Mouse (Mus musculus) ES-E14 (cell line): ENCODE results near the gene 9230104L09Rik.

Experiments
- CHD2 ChIP-seq: IDR thresholded peaks from 2 replicates; pipeline ENCODE4 v1.6.1; 2014; ENCODE audit warnings: mild to moderate bottlenecking, low read depth, low read length, inconsistent platforms
- HCFC1 ChIP-seq: IDR thresholded peaks from 2 replicates; pipeline ENCODE4 v1.6.1; 2012; ENCODE audit warnings: low read length, inconsistent platforms, borderline replicate concordance; ENCODE audit not compliant: insufficient read depth
- MAFK ChIP-seq: IDR thresholded peaks from 2 replicates; pipeline ENCODE4 v1.6.1; 2014; ENCODE audit warnings: mild to moderate bottlenecking, low read depth, low read length, inconsistent platforms; ENCODE audit not compliant: insufficient read depth
- ZC3H11A ChIP-seq: IDR thresholded peaks from 2 replicates; pipeline ENCODE4 v1.6.1; 2012; ENCODE audit warnings: low read depth, mild to moderate bottlenecking, inconsistent platforms, low read length, borderline replicate concordance
- ZNF384 ChIP-seq: IDR thresholded peaks from 2 replicates; pipeline ENCODE4 v1.6.1; 2012; ENCODE audit warnings: low read depth, low read length, inconsistent platforms

DNA sequence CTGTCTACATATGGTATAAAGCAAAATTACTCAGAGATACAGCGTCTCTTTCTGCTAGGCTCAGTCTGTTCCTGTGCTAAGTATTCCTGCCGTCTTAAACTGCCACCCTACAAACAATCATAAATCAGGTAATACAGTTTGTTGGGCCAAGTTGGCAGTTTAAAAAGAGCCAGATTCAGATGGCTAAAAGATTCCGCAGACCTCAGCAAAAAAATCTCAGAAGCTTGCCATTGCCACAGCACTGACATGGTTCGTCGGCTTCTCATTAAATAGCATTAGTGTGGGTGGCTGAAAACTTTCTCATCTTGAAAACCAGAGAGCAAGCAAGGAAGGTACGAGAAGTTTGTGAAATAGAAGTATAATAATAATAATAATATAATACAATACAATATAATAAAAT lies 58.1 kb downstream of the 9230104L09Rik start:
- no peak for TF ChIP-seq ZNF384
- TF ChIP-seq CHD2 = no peak
- TF ChIP-seq HCFC1 = no peak
- 0 out of 2 replicates have a peak, but pooled peaks have one; percentile 38 for TF ChIP-seq MAFK
- no peak for TF ChIP-seq ZC3H11A
